Mouse (Mus musculus) midbrain, embryonic 14.5 days (tissue): Measurements from ENCODE around the gene Creg2. TPM values are rescaled to one million over a fixed set of nuclear protein-coding genes. Genes with fewer than 3 reads are reported as not detected.

Experiments
- ATAC-seq: fragments of 200-750 bp; cut with Nextera tagmentation; 2 replicates; pipeline ENCODE4 v1.8.0; 2017; ENCODE audit warnings: moderate number of reproducible peaks, moderate library complexity; ENCODE audit not compliant: low FRiP score, low TSS enrichment
- DNase-seq: peaks from one replicate; pipeline ENCODE4 v3.0.0-alpha.2; 2015
- H3K27ac ChIP-seq: fragments of 300-500 bp; sonication (generic); replicated peaks from 2 replicates; pipeline ENCODE4 v1.5.1; 2014; ENCODE audit warnings: mild to moderate bottlenecking, low read depth, low read length, moderate library complexity
- H3K27me3 ChIP-seq: fragments of 300-500 bp; sonication (generic); 2 replicates; pipeline ENCODE4 v1.6.1; 2014; ENCODE audit warnings: low read length, control low read depth, mixed read lengths; ENCODE audit not compliant: control insufficient read depth, insufficient read depth
- H3K36me3 ChIP-seq: fragments of 300-500 bp; sonication (generic); 2 replicates; pipeline ENCODE4 v1.6.1; 2014; ENCODE audit warnings: low read length, control low read depth; ENCODE audit not compliant: control insufficient read depth, insufficient read depth
- H3K4me1 ChIP-seq: fragments of 300-500 bp; sonication (generic); 2 replicates; pipeline ENCODE4 v1.6.1; 2014; ENCODE audit warnings: mild to moderate bottlenecking, antibody characterized with exemption, low read length, control low read depth; ENCODE audit not compliant: control insufficient read depth, insufficient read depth
- H3K4me2 ChIP-seq: fragments of 300-500 bp; sonication (generic); 2 replicates; pipeline ENCODE4 v1.6.1; 2014; ENCODE audit warnings: mild to moderate bottlenecking, low read length, moderate library complexity
- H3K4me3 ChIP-seq: fragments of 300-500 bp; sonication (generic); replicated peaks from 2 replicates; pipeline ENCODE4 v1.5.1; 2014; ENCODE audit warnings: low read depth, low read length
- H3K9ac ChIP-seq: fragments of 300-500 bp; sonication (generic); replicated peaks from 2 replicates; pipeline ENCODE4 v1.6.1; 2014; ENCODE audit warnings: mild to moderate bottlenecking, low read length, moderate library complexity
- H3K9me3 ChIP-seq: fragments of 300-500 bp; sonication (generic); 2 replicates; pipeline ENCODE4 v1.6.1; 2016; ENCODE audit warnings: low read length, control low read depth, mixed read lengths; ENCODE audit not compliant: control insufficient read depth
- WGBS: fragments of 180-500 bp; shearing (Covaris S2); extraction: QIAGEN DNeasy Blood & Tissue Kit; methylation state at CpG from one replicate; pipeline ENCODE4 v1.1.7; 2014; 5-methylcytosine and 5-hydroxymethylcytosine counted together
- polyA plus RNA-seq: library from polyadenylated mRNA; unstranded; fragments of >200 nt; fragmentation: Nextera tagmentation; extraction: Ambion mirVana; gene quantifications from 2 replicates; pipeline ENCODE4 v1.2.1, GENCODE M21; 2014

Gene Creg2
- polyA plus RNA-seq, 1 experiment from 2014 or later = 4.2 TPM

- H3K4me2 ChIP-seq = no peak overlapping the region
- ATAC-seq = no peak
- H3K36me3 ChIP-seq = no peaks in the 10 kb centered on the region
- no peak overlapping the region for H3K9ac ChIP-seq
- H3K27ac ChIP-seq = no peak overlapping the region
- WGBS = 92% methylated on average over 5 of the region's 5 CpGs
- no peak overlapping the region for H3K4me3 ChIP-seq
- DNase-seq = no peak
- H3K4me1 ChIP-seq = peaks cover 4% of the 10 kb centered on the region; the same call in 1 of the 2 replicates
- no peaks in the 10 kb centered on the region for H3K27me3 ChIP-seq
- no peaks in the 10 kb centered on the region for H3K9me3 ChIP-seq
Measured at GRCm38 (mm10) chr1:39623106-39623505, 28.2 kb downstream of the Creg2 start.

GRCm38 (mm10) chr1:39618524-39618923 lies 32.8 kb downstream of the Creg2 start:
- Histone ChIP-seq H3K4me3 (no peak overlapping the region), H3K4me1 (peaks cover 4% of the 10 kb centered on the region; the same call in 1 of the 2 replicates), H3K9ac (no peak overlapping the region), H3K9me3 (no peaks in the 10 kb centered on the region), H3K27me3 (no peaks in the 10 kb centered on the region), H3K4me2 (no peak overlapping the region), H3K27ac (no peak overlapping the region), H3K36me3 (no peaks in the 10 kb centered on the region)
- DNase-seq (peak; percentile 20), ATAC-seq (no peak)
- 30% methylated on average over 8 of the region's 8 CpGs for WGBS

- Histone ChIP-seq H3K9me3 (no peaks in the 10 kb centered on the region), H3K4me1 (peaks cover 4% of the 10 kb centered on the region; the same call in 1 of the 2 replicates), H3K27ac (no peak overlapping the region), H3K4me2 (no peak overlapping the region), H3K4me3 (no peak overlapping the region), H3K36me3 (no peaks in the 10 kb centered on the region), H3K27me3 (no peaks in the 10 kb centered on the region), H3K9ac (no peak overlapping the region)
- ATAC-seq (no peak), DNase-seq (no peak)
- WGBS = 87% methylated on average over 6 of the region's 6 CpGs
Measured at GRCm38 (mm10) chr1:39615526-39615925, 35.7 kb downstream of the Creg2 start.

GRCm38 (mm10) chr1:39614462-39615279 lies 36.6 kb downstream of the Creg2 start:
- no peaks in the 10 kb centered on the region for H3K9me3 ChIP-seq
- no peak overlapping the region for H3K4me3 ChIP-seq
- no peaks in the 10 kb centered on the region for H3K36me3 ChIP-seq
- no peak overlapping the region for H3K4me2 ChIP-seq
- H3K27me3 ChIP-seq = no peaks in the 10 kb centered on the region
- no peak overlapping the region for H3K9ac ChIP-seq
- ATAC-seq = no peak
- DNase-seq = peak; percentile 78
- WGBS = 26% methylated on average over 11 of the region's 11 CpGs
- H3K27ac ChIP-seq = no peak overlapping the region
- peaks cover 4% of the 10 kb centered on the region; the same call in 1 of the 2 replicates for H3K4me1 ChIP-seq

- Histone ChIP-seq H3K4me1 (no peaks in the 10 kb centered on the region), H3K4me2 (no peak overlapping the region), H3K4me3 (no peak overlapping the region), H3K27ac (no peak overlapping the region), H3K27me3 (no peaks in the 10 kb centered on the region), H3K36me3 (no peaks in the 10 kb centered on the region), H3K9me3 (no peaks in the 10 kb centered on the region), H3K9ac (no peak overlapping the region)
- no peak for DNase-seq
- 91% methylated on average over 3 of the region's 3 CpGs for WGBS
- no peak for ATAC-seq
Measured at GRCm38 (mm10) chr1:39613061-39613460, 38.2 kb downstream of the Creg2 start.

GRCm38 (mm10) chr1:39612491-39612890 lies 38.8 kb downstream of the Creg2 start:
- ATAC-seq (no peak), DNase-seq (no peak)
- H3K36me3 ChIP-seq = no peaks in the 10 kb centered on the region
- H3K27me3 ChIP-seq = no peaks in the 10 kb centered on the region
- no peaks in the 10 kb centered on the region for H3K4me1 ChIP-seq
- H3K4me3 ChIP-seq = no peak overlapping the region
- WGBS = 79% methylated on average over 5 of the region's 5 CpGs
- H3K4me2 ChIP-seq = no peak overlapping the region
- no peak overlapping the region for H3K9ac ChIP-seq
- no peaks in the 10 kb centered on the region for H3K9me3 ChIP-seq
- no peak overlapping the region for H3K27ac ChIP-seq

- ATAC-seq (no peak), DNase-seq (no peak)
- H3K4me3 ChIP-seq = no peak overlapping the region
- 0 out of 2 replicates have a peak, but pooled peaks cover 2% of the 10 kb centered on the region for H3K4me1 ChIP-seq
- 84% methylated on average over 8 of the region's 8 CpGs for WGBS
- H3K27me3 ChIP-seq = no peaks in the 10 kb centered on the region
- H3K36me3 ChIP-seq = no peaks in the 10 kb centered on the region
- no peak overlapping the region for H3K4me2 ChIP-seq
- H3K9ac ChIP-seq = no peak overlapping the region
- H3K27ac ChIP-seq = no peak overlapping the region
- no peaks in the 10 kb centered on the region for H3K9me3 ChIP-seq
Measured at GRCm38 (mm10) chr1:39608534-39608933, 42.7 kb downstream of the Creg2 start.

GRCm38 (mm10) chr1:39602477-39602876 lies 48.8 kb downstream of the Creg2 start:
- no peak overlapping the region for H3K4me3 ChIP-seq
- H3K9ac ChIP-seq = no peak overlapping the region
- H3K36me3 ChIP-seq = no peaks in the 10 kb centered on the region
- no peaks in the 10 kb centered on the region for H3K27me3 ChIP-seq
- no peak overlapping the region for H3K27ac ChIP-seq
- H3K9me3 ChIP-seq = peaks cover 6% of the 10 kb centered on the region
- ATAC-seq (no peak), DNase-seq (no peak)
- 95% methylated on average over 3 of the region's 3 CpGs for WGBS
- no peak overlapping the region for H3K4me2 ChIP-seq
- H3K4me1 ChIP-seq = 0 out of 2 replicates have a peak, but pooled peaks cover 2% of the 10 kb centered on the region

GRCm38 (mm10) chr1:39598726-39599125 lies 52.5 kb downstream of the Creg2 start:
- Histone ChIP-seq H3K36me3 (no peaks in the 10 kb centered on the region), H3K27me3 (no peaks in the 10 kb centered on the region), H3K4me3 (no peak overlapping the region), H3K9ac (no peak overlapping the region), H3K9me3 (peaks cover 6% of the 10 kb centered on the region), H3K27ac (no peak overlapping the region), H3K4me1 (no peaks in the 10 kb centered on the region), H3K4me2 (no peak overlapping the region)
- ATAC-seq (no peak), DNase-seq (no peak)
- WGBS = 56% methylated on average over 11 of the region's 11 CpGs
